In the genomic region with DNA sequence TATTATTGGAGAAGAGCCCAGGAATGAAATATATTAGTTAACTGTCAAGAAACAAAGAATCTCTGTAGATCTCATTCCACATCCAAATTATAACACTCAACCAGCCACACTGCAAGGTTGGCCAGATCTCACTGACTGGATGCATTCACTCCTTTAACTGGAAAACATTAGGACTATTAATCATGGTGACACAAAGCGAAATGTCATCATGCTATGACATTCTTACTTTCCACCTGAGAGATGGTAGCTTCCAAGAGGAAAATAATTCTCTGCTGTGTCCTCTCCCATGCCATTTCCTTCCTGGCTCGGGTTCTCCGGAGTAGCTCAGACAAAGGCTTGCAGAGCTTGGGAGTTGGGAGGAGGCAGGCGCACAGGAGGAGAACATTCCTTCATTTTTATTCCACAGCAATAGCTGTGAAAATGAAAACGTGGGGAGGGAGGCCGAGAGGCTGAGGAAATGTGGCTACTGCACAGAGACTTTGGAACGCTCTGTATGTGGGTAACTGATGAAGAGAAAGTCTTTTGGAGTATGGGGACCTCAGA, we compare ENCODE assay signal across 14 mouse cellular contexts. TPM values are rescaled to one million over a fixed set of nuclear protein-coding genes. Genes with fewer than 3 reads are reported as not detected.
DNase-seq lines count a peak whose midpoint lies in the region; ATAC-seq and TF ChIP-seq lines count a peak whose summit lies in the region.
"Had no signal": no experiment of that assay in that cellular context is flagged by ENCODE, and none has a peak within 500 bp of the region (broad histone marks: within the 10 kb centered on the region; RNA-seq: fewer than 3 reads in every experiment).

No protein-coding gene starts in this region.

- H3K9me3 ChIP-seq in embryonic facial prominence, embryonic 10.5 days, result no peaks in the 10 kb centered on the region
- H3K9me3 ChIP-seq: embryonic facial prominence, embryonic 13.5 days; liver, embryonic 15.5 days had no signal

- ATAC-seq in frontal cortex, adult (ENCODE audit: low TSS enrichment), result peak; percentile 69
- no peak for ATAC-seq in erythroblast, adult 5-6 weeks (replicated peaks; ENCODE audit: low FRiP score, poor library complexity, severe bottlenecking)

- no peaks in the 10 kb centered on the region for H3K36me3 ChIP-seq in embryonic facial prominence, embryonic 10.5 days (replicated peaks)
- H3K36me3 ChIP-seq: embryonic facial prominence, embryonic 13.5 days; liver, embryonic 15.5 days had no signal

- TF ChIP-seq CTCF in left cerebral cortex, adult 2 months (IDR thresholded peaks at IDR 0.05), result no peak

- H3K27ac ChIP-seq in left cerebral cortex, adult 2 months, result peak overlapping the region; percentile 45; the same call in 1 of the 2 replicates
- 0 out of 2 replicates have a peak overlapping the region, but pooled peaks have one; percentile 0 for H3K27ac ChIP-seq in embryonic facial prominence, embryonic 10.5 days (replicated peaks)
- H3K27ac ChIP-seq: embryonic facial prominence, embryonic 13.5 days; liver, embryonic 15.5 days had no signal

- no peaks in the 10 kb centered on the region for H3K27me3 ChIP-seq in embryonic facial prominence, embryonic 10.5 days (replicated peaks; ENCODE audit: low read depth, poor library complexity, severe bottlenecking)
- H3K27me3 ChIP-seq: embryonic facial prominence, embryonic 13.5 days; liver, embryonic 15.5 days had no signal

- DNase-seq in frontal cortex, postnatal 25 days (ENCODE audit: low spot score in 2 of 2), result no peak
- DNase-seq in left cerebral cortex, adult 2 months (ENCODE audit: extremely low spot score in 1 of 2, low spot score in 2 of 2), result no peak
- no peak for DNase-seq in left cerebral cortex, adult 8-10 months (ENCODE audit: low spot score in 2 of 2)
- DNase-seq in embryonic facial prominence, embryonic 10.5 days (ENCODE audit: low spot score), result no peak
- peak; percentile 18 to 48 for DNase-seq in kidney, postnatal 4 days
- DNase-seq in left cerebral cortex, adult 11 months (ENCODE audit: low spot score), result no peak
- DNase-seq: B cell, adult 2 months; layer of hippocampus, adult 9-11 months; right cerebral cortex, postnatal 25 days; thymus, adult 18-20 months had no signal

- WGBS in embryonic facial prominence, embryonic 10.5 days, result 67% methylated on average over 7 of the region's 7 CpGs

- no peak overlapping the region for H3K4me3 ChIP-seq in left cerebral cortex, adult 2 months
- H3K4me3 ChIP-seq in embryonic facial prominence, embryonic 10.5 days, result no peak overlapping the region
- H3K4me3 ChIP-seq: embryonic facial prominence, embryonic 13.5 days; liver, embryonic 15.5 days had no signal

- intact Hi-C loops in left cerebral cortex, adult 2 months (cut with DNase I), result no loop called here

- peaks cover 52% of the 10 kb centered on the region for H3K4me1 ChIP-seq in embryonic facial prominence, embryonic 10.5 days
- H3K4me1 ChIP-seq: liver, embryonic 15.5 days had no signal

RNA-seq across cellular contexts. Expression of a gene that starts 17.0 kb away (rescaled TPM):
- 100 to 1,000 TPM in 1 of 2 experiments, 10 to 100 TPM in 1; 97.3 to 104 TPM for total RNA-seq in left cerebral cortex, adult 2 months (2021)
- 10 to 100 TPM; 81.2 to 91.5 (median 85.3) TPM for total RNA-seq in left cerebral cortex, adult 8-10 months (2022)
- 18.1 and 19.5 TPM in 2 replicates for polyA plus RNA-seq in embryonic facial prominence, embryonic 10.5 days (2016; fragmentation: Nextera tagmentation; extraction: Ambion mirVana)
- 0.19 and 1.7 TPM in 2 replicates for total RNA-seq in erythroblast, adult 5-6 weeks (2015; ENCODE audit: low replicate concordance)
- 0.17 and 0.28 TPM in 2 replicates for total RNA-seq in erythroblast, adult 5-6 weeks (2017; ENCODE audit: low replicate concordance)

RNA-seq across cellular contexts. Expression of a gene that starts 17.1 kb away (rescaled TPM):
- 10 to 100 TPM; 18.7 to 19.6 TPM for total RNA-seq in left cerebral cortex, adult 2 months (2021)
- total RNA-seq in left cerebral cortex, adult 8-10 months (2022), result 10 to 100 TPM; 19.8 to 23.3 (median 20.0) TPM
- 39.0 and 39.9 TPM in 2 replicates for polyA plus RNA-seq in embryonic facial prominence, embryonic 10.5 days (2016; fragmentation: Nextera tagmentation; extraction: Ambion mirVana)
- 2.3 and 9.0 TPM in 2 replicates for total RNA-seq in erythroblast, adult 5-6 weeks (2015; ENCODE audit: low replicate concordance)
- 7.0 and 8.4 TPM in 2 replicates for total RNA-seq in erythroblast, adult 5-6 weeks (2017; ENCODE audit: low replicate concordance)

Comparison
In these comparisons a context has a peak if more than half of its experiments do, and no peak if none do; other contexts are left out.
1. DNase-seq: peak in kidney, postnatal 4 days (2 of 2); none in frontal cortex, postnatal 25 days (0 of 2), left cerebral cortex, adult 2 months (0 of 2), left cerebral cortex, adult 8-10 months (0 of 2), embryonic facial prominence, embryonic 10.5 days (single experiment) and left cerebral cortex, adult 11 months (single experiment).
2. RNA of a gene that starts 17.0 kb away (total RNA-seq): 97.3 to 104 TPM in left cerebral cortex, adult 2 months and 81.2 to 91.5 TPM in left cerebral cortex, adult 8-10 months; 0.17 to 1.7 TPM in erythroblast, adult 5-6 weeks; every median in the first group is over 10 times any median in the second.